Mouse (Mus musculus) brain, embryonic 14.5 days (tissue): Measurements from ENCODE around the gene Sowahd.

Experiments used
- CTCF ChIP-seq: fragments of 200-500 bp; IDR thresholded peaks from 2 replicates; pipeline ENCODE4 v1.5.1; 2012; ENCODE audit warnings: inconsistent platforms, mild to moderate bottlenecking, moderate library complexity, borderline replicate concordance; ENCODE audit not compliant: insufficient read depth, insufficient read length; ENCODE audit errors: extremely low read depth
- POLR2A ChIP-seq: fragments of 200-500 bp; IDR thresholded peaks from 2 replicates; pipeline ENCODE4 v1.6.1; 2012; ENCODE audit warnings: mild to moderate bottlenecking, inconsistent platforms, borderline replicate concordance; ENCODE audit not compliant: poor library complexity, insufficient read depth, insufficient read length, severe bottlenecking; ENCODE audit errors: extremely low read depth

DNA sequence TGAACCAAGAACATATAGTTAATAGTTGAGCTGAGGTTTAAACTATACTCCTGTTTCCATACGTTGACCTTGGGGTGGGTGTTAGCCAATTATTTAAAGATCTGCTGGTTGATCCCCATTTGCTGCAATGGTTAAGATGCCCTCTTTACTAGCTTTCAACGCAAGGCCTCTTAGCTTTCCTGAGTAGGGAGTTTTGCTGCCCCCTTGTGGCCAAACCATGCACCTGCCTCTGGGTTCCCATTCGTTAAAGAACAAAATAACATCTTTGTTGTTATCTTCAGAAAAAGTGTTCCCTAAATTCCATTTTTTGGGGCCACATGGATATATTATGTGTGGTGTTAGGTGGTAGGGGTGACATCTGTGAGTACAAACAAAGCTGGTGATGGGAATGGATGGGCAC is 26.0 kb upstream of the Sowahd start:
- TF ChIP-seq CTCF (peak; percentile 76), POLR2A (no peak)
